Mouse (Mus musculus) limb, embryonic 15.5 days (tissue): ENCODE measurements around the gene Ccdc85c. TPM values are rescaled to one million over a fixed set of nuclear protein-coding genes. Genes with fewer than 3 reads are reported as not detected.

Experiments used
- ATAC-seq: fragments of 200-750 bp; cut with Nextera tagmentation; 2 replicates; pipeline ENCODE4 v1.8.0; 2017; ENCODE audit warnings: low read depth, moderate TSS enrichment; ENCODE audit not compliant: insufficient number of reproducible peaks, low FRiP score, low TSS enrichment
- H3K27ac ChIP-seq: fragments of 300-500 bp; sonication (generic); 2 replicates; pipeline ENCODE4 v1.5.1; 2015; ENCODE audit warnings: moderate library complexity, mild to moderate bottlenecking, inconsistent platforms
- H3K27me3 ChIP-seq: fragments of 300-500 bp; sonication (generic); 2 replicates; pipeline ENCODE4 v1.6.1; 2015; ENCODE audit warnings: inconsistent platforms
- H3K36me3 ChIP-seq: fragments of 300-500 bp; sonication (generic); 2 replicates; pipeline ENCODE4 v1.6.1; 2015; ENCODE audit warnings: inconsistent platforms
- H3K4me1 ChIP-seq: fragments of 300-500 bp; sonication (generic); 2 replicates; pipeline ENCODE4 v1.6.1; 2015; ENCODE audit warnings: inconsistent platforms
- H3K4me2 ChIP-seq: fragments of 300-500 bp; sonication (generic); 2 replicates; pipeline ENCODE4 v1.6.1; 2015; ENCODE audit warnings: mild to moderate bottlenecking, inconsistent platforms
- H3K4me3 ChIP-seq: fragments of 300-500 bp; sonication (generic); 2 replicates; pipeline ENCODE4 v1.5.1; 2015; ENCODE audit warnings: mild to moderate bottlenecking, inconsistent platforms
- H3K9ac ChIP-seq: fragments of 300-500 bp; sonication (generic); 2 replicates; pipeline ENCODE4 v1.6.1; 2015; ENCODE audit warnings: inconsistent platforms
- H3K9me3 ChIP-seq: fragments of 300-500 bp; sonication (generic); 2 replicates; pipeline ENCODE4 v1.6.1; 2016; ENCODE audit warnings: inconsistent platforms
- WGBS: fragments of 180-500 bp; shearing (Covaris S2); methylation state at CpG from one replicate; pipeline ENCODE4 v1.1.7; 2015; 5-methylcytosine and 5-hydroxymethylcytosine counted together
- polyA plus RNA-seq: library from polyadenylated mRNA; unstranded; fragments of >200 nt; fragmentation: Nextera tagmentation; extraction: Ambion mirVana; gene quantifications from 2 replicates; pipeline ENCODE4 v1.2.1, GENCODE M21; 2015

The Ccdc85c gene
- polyA plus RNA-seq, 1 experiment from 2014 or later: 4.7 TPM

GRCm38 (mm10) chr12:108259322-108260049, 15.7 kb downstream of the Ccdc85c start:
- H3K36me3 ChIP-seq: no peaks in the 10 kb centered on the region
- peaks cover 47% of the 10 kb centered on the region for H3K4me1 ChIP-seq
- WGBS: 87% methylated on average over 24 of the region's 24 CpGs
- H3K9me3 ChIP-seq: no peaks in the 10 kb centered on the region
- no peak for ATAC-seq
- no peaks in the 10 kb centered on the region for H3K27me3 ChIP-seq
- H3K4me3 ChIP-seq: no peak overlapping the region
- no peak overlapping the region for H3K9ac ChIP-seq
- no peak overlapping the region for H3K4me2 ChIP-seq
- no peak overlapping the region for H3K27ac ChIP-seq

GRCm38 (mm10) chr12:108256734-108257133, 18.5 kb downstream of the Ccdc85c start:
- Histone ChIP-seq H3K4me2 (no peak overlapping the region), H3K36me3 (no peaks in the 10 kb centered on the region), H3K27me3 (no peaks in the 10 kb centered on the region), H3K4me1 (peaks cover 52% of the 10 kb centered on the region), H3K9me3 (no peaks in the 10 kb centered on the region), H3K9ac (no peak overlapping the region), H3K27ac (no peak overlapping the region), H3K4me3 (no peak overlapping the region)
- ATAC-seq: no peak
- 49% methylated on average over 10 of the region's 10 CpGs for WGBS

- Histone ChIP-seq H3K36me3 (no peaks in the 10 kb centered on the region), H3K9ac (no peak overlapping the region), H3K27me3 (no peaks in the 10 kb centered on the region), H3K9me3 (no peaks in the 10 kb centered on the region), H3K4me3 (no peak overlapping the region), H3K4me2 (no peak overlapping the region), H3K4me1 (peaks cover 55% of the 10 kb centered on the region), H3K27ac (no peak overlapping the region)
- ATAC-seq: no peak
- 38% methylated on average over 5 of the region's 5 CpGs for WGBS
Observed at GRCm38 (mm10) chr12:108255960-108256359, 19.3 kb downstream of the Ccdc85c start.

GRCm38 (mm10) chr12:108255511-108255919, 19.7 kb downstream of the Ccdc85c start:
- no peaks in the 10 kb centered on the region for H3K9me3 ChIP-seq
- ATAC-seq: no peak
- no peak overlapping the region for H3K9ac ChIP-seq
- no peak overlapping the region for H3K27ac ChIP-seq
- H3K27me3 ChIP-seq: no peaks in the 10 kb centered on the region
- no peaks in the 10 kb centered on the region for H3K36me3 ChIP-seq
- WGBS: 50% methylated on average over 8 of the region's 8 CpGs
- no peak overlapping the region for H3K4me3 ChIP-seq
- peaks cover 55% of the 10 kb centered on the region for H3K4me1 ChIP-seq
- no peak overlapping the region for H3K4me2 ChIP-seq

- ATAC-seq: no peak
- H3K9me3 ChIP-seq: no peaks in the 10 kb centered on the region
- no peaks in the 10 kb centered on the region for H3K36me3 ChIP-seq
- no peak overlapping the region for H3K9ac ChIP-seq
- peaks cover 64% of the 10 kb centered on the region for H3K4me1 ChIP-seq
- WGBS: 53% methylated on average over 12 of the region's 12 CpGs
- H3K27me3 ChIP-seq: no peaks in the 10 kb centered on the region
- no peak overlapping the region for H3K4me3 ChIP-seq
- no peak overlapping the region for H3K27ac ChIP-seq
- H3K4me2 ChIP-seq: no peak overlapping the region
Observed at GRCm38 (mm10) chr12:108253042-108253441, 22.2 kb downstream of the Ccdc85c start.

- ATAC-seq: no peak
- H3K36me3 ChIP-seq: no peaks in the 10 kb centered on the region
- H3K27me3 ChIP-seq: no peaks in the 10 kb centered on the region
- no peak overlapping the region for H3K4me3 ChIP-seq
- no peaks in the 10 kb centered on the region for H3K9me3 ChIP-seq
- H3K4me1 ChIP-seq: peaks cover 65% of the 10 kb centered on the region
- WGBS: 76% methylated on average over 15 of the region's 15 CpGs
- H3K9ac ChIP-seq: no peak overlapping the region
- H3K27ac ChIP-seq: no peak overlapping the region
- H3K4me2 ChIP-seq: no peak overlapping the region
Observed at GRCm38 (mm10) chr12:108251825-108252542, 23.2 kb downstream of the Ccdc85c start.

- H3K36me3 ChIP-seq: no peaks in the 10 kb centered on the region
- H3K4me2 ChIP-seq: no peak overlapping the region
- no peak for ATAC-seq
- H3K4me3 ChIP-seq: no peak overlapping the region
- H3K27me3 ChIP-seq: no peaks in the 10 kb centered on the region
- H3K9me3 ChIP-seq: no peaks in the 10 kb centered on the region
- peaks cover 63% of the 10 kb centered on the region for H3K4me1 ChIP-seq
- no peak overlapping the region for H3K9ac ChIP-seq
- 86% methylated on average over 31 of the region's 31 CpGs for WGBS
- H3K27ac ChIP-seq: no peak overlapping the region
Observed at GRCm38 (mm10) chr12:108251034-108251792, 24.0 kb downstream of the Ccdc85c start.

GRCm38 (mm10) chr12:108249522-108249921, 25.7 kb downstream of the Ccdc85c start:
- 62% methylated on average over 10 of the region's 10 CpGs for WGBS
- H3K9me3 ChIP-seq: no peaks in the 10 kb centered on the region
- ATAC-seq: no peak
- H3K9ac ChIP-seq: no peak overlapping the region
- no peaks in the 10 kb centered on the region for H3K36me3 ChIP-seq
- no peak overlapping the region for H3K4me3 ChIP-seq
- H3K27ac ChIP-seq: no peak overlapping the region
- no peak overlapping the region for H3K4me2 ChIP-seq
- H3K4me1 ChIP-seq: peaks cover 72% of the 10 kb centered on the region
- no peaks in the 10 kb centered on the region for H3K27me3 ChIP-seq

GRCm38 (mm10) chr12:108249019-108249418, 26.2 kb downstream of the Ccdc85c start:
- WGBS: 96% methylated on average over 8 of the region's 8 CpGs
- H3K4me1 ChIP-seq: peaks cover 75% of the 10 kb centered on the region
- no peaks in the 10 kb centered on the region for H3K9me3 ChIP-seq
- no peak for ATAC-seq
- H3K4me2 ChIP-seq: no peak overlapping the region
- H3K36me3 ChIP-seq: no peaks in the 10 kb centered on the region
- no peak overlapping the region for H3K4me3 ChIP-seq
- no peak overlapping the region for H3K9ac ChIP-seq
- no peak overlapping the region for H3K27ac ChIP-seq
- no peaks in the 10 kb centered on the region for H3K27me3 ChIP-seq

- Histone ChIP-seq H3K4me3 (no peak overlapping the region), H3K9me3 (no peaks in the 10 kb centered on the region), H3K4me2 (no peak overlapping the region), H3K9ac (no peak overlapping the region), H3K4me1 (peaks cover 56% of the 10 kb centered on the region), H3K27me3 (no peaks in the 10 kb centered on the region), H3K36me3 (no peaks in the 10 kb centered on the region), H3K27ac (no peak overlapping the region)
- no peak for ATAC-seq
- 72% methylated on average over 10 of the region's 10 CpGs for WGBS
Observed at GRCm38 (mm10) chr12:108246759-108247500, 28.3 kb downstream of the Ccdc85c start.

- 56% methylated on average over 9 of the region's 9 CpGs for WGBS
- peaks cover 65% of the 10 kb centered on the region for H3K4me1 ChIP-seq
- H3K36me3 ChIP-seq: no peaks in the 10 kb centered on the region
- no peaks in the 10 kb centered on the region for H3K9me3 ChIP-seq
- no peak overlapping the region for H3K4me3 ChIP-seq
- ATAC-seq: no peak
- H3K4me2 ChIP-seq: no peak overlapping the region
- H3K27ac ChIP-seq: no peak overlapping the region
- H3K9ac ChIP-seq: no peak overlapping the region
- H3K27me3 ChIP-seq: no peaks in the 10 kb centered on the region
Observed at GRCm38 (mm10) chr12:108245579-108245978, 29.6 kb downstream of the Ccdc85c start.
